Mouse (Mus musculus): ENCODE data around the gene Gm3696.
"Not testable (repeated sequence)": the region's sequence is repeated elsewhere in the genome, so short reads cannot be mapped to it uniquely, and the experiment has no call there.

The Gm3696 gene

DNA sequence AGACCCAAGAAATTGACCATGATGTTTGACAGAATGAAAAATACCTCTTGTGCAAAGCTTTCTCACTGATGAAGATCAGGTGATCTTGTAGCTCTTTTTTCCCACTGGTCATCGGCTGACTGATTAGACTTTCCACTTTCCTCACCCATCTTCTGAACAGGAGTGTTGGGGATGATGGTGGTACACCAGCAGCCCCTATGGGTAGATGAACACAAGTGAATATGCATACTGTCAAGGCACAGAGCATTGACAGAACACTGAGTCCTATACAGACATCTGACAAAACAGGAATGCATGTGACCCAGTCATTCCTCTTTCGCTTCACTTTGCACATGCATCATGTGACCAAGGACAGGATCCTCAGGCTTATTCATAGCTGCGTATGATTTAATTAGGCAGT lies at the start of gene Gm3696:
Gene Gm3696, minus strand, starts transcription at position 101 of the 400 bp plus-strand sequence.
- not testable (repeated sequence) for DNase-seq (ENCODE audit: inconsistent ontology term)

- DNase-seq (ENCODE audit: inconsistent ontology term), result not testable (repeated sequence)
These were observed 24.9 kb upstream of the Gm3696 start, which contains the start of gene Gm6676 for GRCm38 (mm10) chr14:7125312-7125711. Gene Gm6676, minus strand, starts transcription at chr14:7125412.

DNA sequence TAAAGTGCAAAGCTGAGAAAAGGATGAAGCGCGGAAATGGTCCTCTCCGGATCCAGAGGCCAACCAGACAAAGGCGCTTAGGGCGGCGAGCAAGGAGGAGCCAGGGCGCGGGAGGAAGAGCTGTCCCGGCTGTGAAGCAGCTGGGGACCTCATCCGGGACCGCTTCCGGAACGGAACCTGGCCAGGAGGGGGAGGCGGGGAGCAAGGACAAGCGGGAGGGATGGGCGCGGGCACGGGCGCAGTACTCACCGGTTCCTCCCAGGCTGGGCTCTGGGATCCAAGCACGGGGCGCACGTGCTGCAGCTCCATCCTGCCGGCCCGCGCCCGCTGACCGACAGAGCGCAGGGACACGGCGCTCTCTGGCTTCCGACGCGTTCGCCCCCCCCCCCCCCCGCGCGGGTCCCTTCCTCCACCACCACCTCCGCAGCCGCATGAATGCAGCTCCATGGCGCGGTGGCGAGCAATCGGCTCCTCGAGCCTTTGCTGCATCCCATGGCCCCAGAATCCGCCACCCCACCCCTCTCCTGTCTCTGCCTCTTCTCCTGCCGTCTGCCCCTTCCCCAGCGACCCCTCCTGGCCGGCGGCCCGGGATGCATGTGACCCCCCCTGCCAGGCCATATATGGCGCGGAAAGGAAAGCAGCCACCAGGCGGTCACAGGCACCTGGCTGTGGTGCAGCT lies 4.8 kb upstream of the Gm3696 start:
- DNase-seq (ENCODE audit: inconsistent ontology term), result not testable (repeated sequence)

DNA sequence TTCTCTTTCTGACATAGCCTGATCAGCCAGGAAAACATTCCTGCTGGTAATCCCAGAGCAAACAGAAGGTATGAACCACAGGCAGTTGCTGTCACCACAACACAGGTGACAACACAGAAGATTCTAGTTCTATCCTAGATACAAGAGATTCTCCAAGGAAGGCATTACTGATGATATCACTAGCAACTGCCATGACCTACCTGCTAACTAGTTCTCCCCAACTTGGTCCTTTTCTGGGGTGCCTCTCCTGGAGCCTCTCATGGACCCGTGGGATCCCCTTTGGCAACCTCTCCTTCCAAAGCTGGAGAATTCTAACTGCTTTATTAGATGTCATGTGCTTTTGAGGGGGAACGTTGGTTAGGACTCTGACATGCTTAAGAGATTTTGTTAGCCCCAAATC lies 55.6 kb downstream of the Gm3696 start, which contains the start of gene Gm3685:
Gene Gm3685, minus strand, starts transcription at position 101 of the 400 bp plus-strand sequence.
- not testable (repeated sequence) for DNase-seq (ENCODE audit: inconsistent ontology term)
